Mouse (Mus musculus): ENCODE measurements around the gene Homer2. TPM values are rescaled to one million over a fixed set of nuclear protein-coding genes. Genes with fewer than 3 reads are reported as not detected.

The Homer2 gene
- total RNA-seq, 2 experiments from 2014 or later: not detected

- no peak for ATAC-seq (replicated peaks; ENCODE audit: low FRiP score, poor library complexity, severe bottlenecking)
Measured at GRCm38 (mm10) chr7:81706416-81707391, 623 bp downstream of the Homer2 start.

- no peak for ATAC-seq (replicated peaks; ENCODE audit: low FRiP score, poor library complexity, severe bottlenecking)
Measured at GRCm38 (mm10) chr7:81706027-81706415, 1.3 kb downstream of the Homer2 start.

- no peak for ATAC-seq (replicated peaks; ENCODE audit: low FRiP score, poor library complexity, severe bottlenecking)
Measured at GRCm38 (mm10) chr7:81698357-81698756, 9.0 kb downstream of the Homer2 start.

DNA sequence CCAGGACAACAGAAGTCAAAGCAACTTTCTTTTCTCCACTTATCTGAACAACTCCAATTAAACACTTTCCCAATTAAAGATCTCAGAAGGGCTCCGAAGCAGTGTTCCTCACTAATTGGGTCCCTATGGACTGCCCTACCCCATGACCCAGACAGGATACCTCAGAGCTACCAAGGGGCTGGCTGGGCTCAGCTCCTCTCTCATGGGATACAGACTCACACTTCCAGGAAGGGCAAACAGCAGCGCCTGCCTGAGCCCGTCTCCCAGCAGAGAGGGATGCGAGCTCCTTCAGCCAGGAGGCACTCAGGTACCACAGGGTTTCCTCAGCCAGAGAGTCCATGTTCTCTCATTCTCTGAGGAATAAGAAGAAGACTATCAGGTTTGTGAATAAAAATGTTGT lies 9.4 kb downstream of the Homer2 start:
- ATAC-seq (replicated peaks; ENCODE audit: low FRiP score, poor library complexity, severe bottlenecking): no peak

GRCm38 (mm10) chr7:81695763-81696533 lies 11.4 kb downstream of the Homer2 start:
- ATAC-seq (replicated peaks; ENCODE audit: low FRiP score, poor library complexity, severe bottlenecking): no peak

- ATAC-seq (replicated peaks; ENCODE audit: low FRiP score, poor library complexity, severe bottlenecking): no peak
Measured at GRCm38 (mm10) chr7:81691067-81691466, 16.3 kb downstream of the Homer2 start.

DNA sequence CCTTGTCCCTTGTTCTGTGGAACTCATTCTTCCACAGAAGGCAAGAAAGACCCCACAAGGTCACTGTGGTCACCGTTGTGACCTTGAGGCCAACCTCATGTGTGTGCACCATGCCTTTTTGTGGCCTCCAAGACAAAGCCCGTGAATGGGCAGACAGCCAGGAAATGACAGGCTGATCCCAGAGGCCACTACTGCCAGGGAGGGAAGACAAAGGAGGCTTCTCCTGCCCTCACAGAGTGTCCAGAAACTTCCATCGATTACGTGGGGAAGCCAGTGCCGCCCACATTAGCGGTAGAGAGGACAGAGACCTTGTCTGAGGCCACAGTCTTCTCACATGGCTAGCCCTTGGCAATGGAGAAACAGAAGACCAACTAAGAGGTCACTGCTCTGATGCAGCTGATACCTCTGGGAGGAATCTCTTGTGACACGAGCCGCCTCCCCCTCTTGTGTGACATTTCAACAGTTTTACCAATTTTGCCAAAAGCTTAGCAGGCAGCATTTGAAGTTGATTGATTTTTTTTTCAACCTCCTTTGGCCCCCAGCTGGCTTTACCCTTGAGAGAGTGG lies 18.1 kb downstream of the Homer2 start:
- no peak for ATAC-seq (replicated peaks; ENCODE audit: low FRiP score, poor library complexity, severe bottlenecking)

GRCm38 (mm10) chr7:81688378-81688777 lies 18.9 kb downstream of the Homer2 start:
- no peak for ATAC-seq (replicated peaks; ENCODE audit: low FRiP score, poor library complexity, severe bottlenecking)

DNA sequence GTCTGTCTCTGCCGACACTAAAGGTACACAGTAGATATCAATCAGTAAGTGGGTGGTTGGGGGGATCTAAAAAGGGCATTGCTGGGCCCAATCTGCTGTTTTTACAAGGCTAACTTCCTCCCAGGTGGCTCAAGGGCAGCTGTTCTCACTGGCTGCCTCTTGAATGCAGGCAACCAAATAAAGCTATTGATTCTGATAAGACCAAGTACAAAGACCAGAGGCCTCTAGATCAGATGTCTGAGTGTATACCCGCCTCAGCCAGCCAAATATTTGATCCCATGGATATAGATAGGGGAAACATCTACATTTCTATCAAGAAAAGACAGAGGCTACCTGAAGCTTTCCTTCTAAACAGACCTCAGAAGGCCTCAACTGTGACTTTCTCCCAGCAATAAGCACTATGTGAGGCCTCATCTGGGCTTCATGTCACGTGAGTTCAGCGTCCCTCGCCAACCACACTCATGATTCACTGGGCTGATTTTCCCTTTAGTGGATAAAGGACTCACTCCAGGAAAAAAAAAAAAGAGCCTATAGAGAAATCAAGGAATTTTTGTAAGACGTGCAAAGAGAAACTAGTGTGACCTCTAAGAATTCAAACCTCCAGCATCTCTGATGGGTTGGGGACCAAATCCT lies 19.5 kb downstream of the Homer2 start:
- no peak for ATAC-seq (replicated peaks; ENCODE audit: low FRiP score, poor library complexity, severe bottlenecking)

- no peak for ATAC-seq (replicated peaks; ENCODE audit: low FRiP score, poor library complexity, severe bottlenecking)
Measured at GRCm38 (mm10) chr7:81685375-81685774, 22.0 kb downstream of the Homer2 start.

DNA sequence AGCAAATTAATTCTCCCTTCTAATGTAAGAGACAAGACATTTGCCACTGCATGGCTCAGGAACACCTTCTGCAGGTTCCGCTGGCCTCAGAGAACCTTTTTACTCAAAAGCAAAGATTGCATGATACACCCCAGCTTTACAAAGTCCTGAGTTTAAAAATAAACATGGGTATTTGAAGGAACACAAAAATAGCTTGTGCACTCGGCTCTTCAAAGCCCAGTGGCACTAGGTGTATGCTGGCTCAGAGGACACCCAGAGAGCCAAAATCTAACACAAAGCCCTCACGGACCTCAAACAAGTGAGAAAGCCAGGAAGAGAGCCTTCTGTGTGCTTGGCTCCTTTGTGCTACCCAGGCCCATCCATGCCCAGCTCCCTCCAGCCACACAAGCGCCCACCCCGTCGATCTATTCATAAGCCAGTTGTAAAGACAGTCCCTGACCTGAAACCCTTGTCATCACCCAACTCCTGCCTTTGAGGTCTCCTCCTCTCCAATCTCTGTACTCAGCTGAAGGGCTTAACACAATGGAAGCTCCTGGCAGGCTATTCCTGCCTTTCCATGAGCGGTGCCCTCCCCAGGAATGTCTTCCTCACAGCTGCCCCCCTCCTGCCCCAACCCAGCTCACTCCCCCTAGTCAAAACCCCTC lies 23.4 kb downstream of the Homer2 start:
- no peak for ATAC-seq (replicated peaks; ENCODE audit: low FRiP score, poor library complexity, severe bottlenecking)

GRCm38 (mm10) chr7:81681386-81681785 lies 25.9 kb downstream of the Homer2 start:
- no peak for ATAC-seq (replicated peaks; ENCODE audit: low FRiP score, poor library complexity, severe bottlenecking)

- ATAC-seq (replicated peaks; ENCODE audit: low FRiP score, poor library complexity, severe bottlenecking): no peak
Measured at GRCm38 (mm10) chr7:81673359-81674013, 33.8 kb downstream of the Homer2 start.

DNA sequence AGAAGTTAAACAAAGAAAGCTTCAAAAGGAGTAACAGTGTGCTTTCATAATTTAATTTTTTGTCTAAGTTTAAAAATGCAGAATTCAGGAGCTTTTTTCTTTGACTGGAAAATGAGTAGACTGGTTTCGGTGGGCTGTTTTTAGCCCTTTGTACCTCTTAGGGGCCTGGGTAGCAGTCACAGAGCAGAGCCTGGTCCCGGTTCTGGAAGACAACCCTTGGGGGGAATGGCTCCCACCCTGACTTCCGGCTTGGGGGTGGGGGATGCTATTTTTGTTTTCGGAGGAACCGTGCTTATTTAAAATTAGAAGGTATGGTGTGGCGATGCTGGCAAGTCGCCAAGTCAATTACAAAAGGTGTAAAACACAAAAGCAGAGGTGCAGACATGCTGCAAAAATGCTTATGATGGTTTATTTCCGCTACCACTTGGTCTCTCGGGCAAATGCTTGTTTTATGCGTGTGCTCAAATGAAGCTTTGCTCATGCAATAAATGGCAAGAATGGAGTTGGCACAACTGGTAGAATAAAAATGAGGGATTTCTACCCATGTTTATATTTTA lies 34.5 kb downstream of the Homer2 start:
- no peak for ATAC-seq (replicated peaks; ENCODE audit: low FRiP score, poor library complexity, severe bottlenecking)

DNA sequence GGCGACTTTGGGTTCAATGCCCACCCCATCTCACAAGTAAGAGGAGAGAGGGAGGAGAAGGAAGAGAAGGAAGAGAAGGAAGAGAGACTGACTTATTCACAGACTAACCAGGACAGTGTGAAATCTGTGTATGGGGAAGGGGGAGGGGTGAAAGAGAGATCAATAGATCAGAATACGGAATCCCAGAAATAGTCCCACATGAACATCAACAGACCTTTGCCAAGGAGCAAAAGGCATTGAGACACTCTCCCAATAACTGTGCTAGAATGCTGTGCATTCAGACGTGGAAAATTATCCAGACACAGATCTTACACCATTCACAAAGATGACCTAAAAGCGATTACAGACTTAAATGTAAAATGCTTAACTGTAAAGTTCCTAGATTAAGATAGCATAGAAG lies 40.2 kb downstream of the Homer2 start:
- no peak for ATAC-seq (replicated peaks; ENCODE audit: low FRiP score, poor library complexity, severe bottlenecking)

DNA sequence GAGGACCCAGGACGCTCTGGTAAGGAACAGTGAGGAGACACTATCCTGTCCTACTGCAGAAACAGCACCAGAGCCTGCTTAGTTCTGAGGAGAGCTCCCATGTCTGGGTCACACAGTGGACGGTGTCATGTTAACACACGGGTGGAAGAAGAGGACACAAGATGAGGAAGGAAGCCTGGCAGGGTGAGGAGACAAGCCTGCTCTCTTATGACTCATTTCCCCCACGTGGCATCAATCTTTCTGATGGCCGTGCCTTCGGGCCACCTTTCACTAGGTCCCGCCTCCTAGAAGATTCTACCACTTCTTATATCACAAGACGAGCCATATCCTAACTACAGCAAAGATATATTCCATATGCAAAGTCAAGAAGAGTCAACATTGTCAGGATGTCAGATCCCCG lies 40.7 kb downstream of the Homer2 start:
- ATAC-seq (replicated peaks; ENCODE audit: low FRiP score, poor library complexity, severe bottlenecking): no peak

- ATAC-seq (replicated peaks; ENCODE audit: low FRiP score, poor library complexity, severe bottlenecking): no peak
Measured at GRCm38 (mm10) chr7:81663057-81663456, 44.3 kb downstream of the Homer2 start.

DNA sequence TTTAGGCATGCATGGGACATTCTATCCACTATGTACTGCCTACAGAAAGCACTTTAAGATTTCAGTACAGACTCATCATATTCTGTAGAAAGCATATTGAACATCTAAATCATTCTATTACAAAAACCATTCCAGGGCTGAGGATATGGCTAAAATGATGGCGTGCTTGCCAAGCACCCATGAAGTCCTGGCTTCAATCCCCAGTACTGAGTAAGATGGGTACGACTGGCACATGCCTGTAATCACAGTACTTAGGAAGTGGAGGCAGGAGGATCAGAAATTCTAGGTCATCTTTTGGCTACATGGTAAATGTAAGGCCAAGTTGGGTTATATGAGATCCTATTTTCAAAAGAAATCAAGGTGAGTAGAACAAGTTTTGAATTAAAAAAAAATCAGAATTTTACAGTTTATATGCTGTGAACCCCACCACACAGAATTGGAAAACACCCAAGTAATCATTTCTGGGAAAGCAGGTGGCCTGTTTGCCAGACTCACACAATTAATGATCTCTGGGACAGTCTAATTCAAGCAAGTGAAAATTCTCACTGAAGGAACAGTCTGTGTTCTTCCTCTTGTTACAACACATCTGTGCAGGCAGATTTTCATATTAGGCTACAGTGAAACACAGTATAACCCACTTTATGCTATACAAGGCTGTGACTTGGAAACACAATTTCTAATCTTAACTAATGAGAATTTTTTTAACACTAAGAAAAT lies 49.5 kb downstream of the Homer2 start:
- ATAC-seq (replicated peaks; ENCODE audit: low FRiP score, poor library complexity, severe bottlenecking): no peak

All from erythroblast, adult 5-6 weeks (primary cell).